Mouse (Mus musculus) cortical plate, adult 2 months (tissue): ENCODE results near the gene Gtf2h3.

ENCODE experiments used
- CTCF ChIP-seq: fragments of 200-500 bp; IDR thresholded peaks from 2 replicates; pipeline ENCODE4 v1.5.1; 2011; ENCODE audit warnings: mild to moderate bottlenecking, control low read depth, low read length; ENCODE audit not compliant: insufficient read depth; ENCODE audit errors: extremely low read depth
- POLR2A ChIP-seq: fragments of 200-500 bp; IDR thresholded peaks from 2 replicates; pipeline ENCODE4 v1.6.1; 2011; ENCODE audit warnings: mild to moderate bottlenecking, low read length, control low read depth; ENCODE audit not compliant: insufficient read depth; ENCODE audit errors: extremely low read depth

DNA sequence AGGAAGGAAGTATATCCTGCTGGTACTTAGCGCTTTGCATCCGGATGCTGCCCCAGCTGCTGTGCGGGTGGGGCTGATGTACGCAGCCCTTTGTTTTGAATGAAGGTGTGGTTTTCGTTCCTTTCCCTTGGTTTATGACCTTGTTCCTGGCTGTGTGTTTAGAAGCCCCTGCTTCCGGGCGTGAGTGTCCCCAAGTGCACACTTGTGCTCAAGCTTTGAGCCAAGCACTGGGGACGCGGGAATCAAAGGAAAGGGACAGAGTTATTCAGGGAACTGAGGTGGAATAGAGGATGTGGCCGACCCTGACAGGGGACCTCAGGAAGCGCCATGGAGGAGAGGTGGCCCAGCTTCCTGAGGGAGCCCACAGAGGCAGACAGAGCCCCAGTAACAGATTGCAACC lies 35.8 kb downstream of the Gtf2h3 start:
- TF ChIP-seq CTCF = no peak
- TF ChIP-seq POLR2A = no peak
